Mouse (Mus musculus) embryonic facial prominence, embryonic 13.5 days (tissue): ENCODE measurements around the gene Pkmyt1. TPM values are rescaled to one million over a fixed set of nuclear protein-coding genes. Genes with fewer than 3 reads are reported as not detected.
A peak's percentile ranks its signal among the peaks of the same experiment; 100 is the strongest.

Source experiments
- ATAC-seq: fragments of 200-750 bp; cut with Nextera tagmentation; 2 replicates; pipeline ENCODE4 v1.8.0; 2017; ENCODE audit warnings: low read depth; ENCODE audit not compliant: insufficient number of reproducible peaks, insufficient read depth, low FRiP score, low TSS enrichment
- H3K27ac ChIP-seq: fragments of 300-500 bp; sonication (generic); 2 replicates; pipeline ENCODE4 v1.5.1; 2015; ENCODE audit warnings: moderate library complexity, mild to moderate bottlenecking, inconsistent platforms
- H3K27me3 ChIP-seq: fragments of 300-500 bp; sonication (generic); 2 replicates; pipeline ENCODE4 v1.6.1; 2015; ENCODE audit warnings: mild to moderate bottlenecking, inconsistent platforms
- H3K36me3 ChIP-seq: fragments of 300-500 bp; sonication (generic); 2 replicates; pipeline ENCODE4 v1.6.1; 2015; ENCODE audit warnings: mild to moderate bottlenecking, inconsistent platforms
- H3K4me1 ChIP-seq: fragments of 300-500 bp; sonication (generic); 2 replicates; pipeline ENCODE4 v1.6.1; 2015; ENCODE audit warnings: inconsistent platforms
- H3K4me2 ChIP-seq: fragments of 300-500 bp; sonication (generic); 2 replicates; pipeline ENCODE4 v1.6.1; 2015; ENCODE audit warnings: moderate library complexity, mild to moderate bottlenecking, inconsistent platforms
- H3K4me3 ChIP-seq: fragments of 300-500 bp; sonication (generic); 2 replicates; pipeline ENCODE4 v1.5.1; 2015; ENCODE audit warnings: mild to moderate bottlenecking, inconsistent platforms
- H3K9ac ChIP-seq: fragments of 300-500 bp; sonication (generic); 2 replicates; pipeline ENCODE4 v1.6.1; 2015; ENCODE audit warnings: mild to moderate bottlenecking, inconsistent platforms
- H3K9me3 ChIP-seq: fragments of 300-500 bp; sonication (generic); 2 replicates; pipeline ENCODE4 v1.6.1; 2016; ENCODE audit warnings: inconsistent platforms
- WGBS: fragments of 180-500 bp; shearing (Covaris S2); methylation state at CpG from one replicate; pipeline ENCODE4 v1.1.7; 2015; ENCODE audit warnings: mixed read lengths; 5-methylcytosine and 5-hydroxymethylcytosine counted together
- polyA plus RNA-seq: library from polyadenylated mRNA; unstranded; fragments of >200 nt; fragmentation: Nextera tagmentation; extraction: Ambion mirVana; gene quantifications from 2 replicates; pipeline ENCODE4 v1.2.1, GENCODE M21; 2015

Pkmyt1 gene
- polyA plus RNA-seq, result 49.3 and 56.2 TPM in 2 replicates

- ATAC-seq, result peak; percentile 91
- Histone ChIP-seq H3K27ac (peak within 1 kb of the TSS; percentile 73), H3K4me2 (peak within 1 kb of the TSS; percentile 77), H3K36me3 (no peaks in the 10 kb centered on the region), H3K9me3 (no peaks in the 10 kb centered on the region), H3K4me3 (peak within 1 kb of the TSS; percentile 86), H3K9ac (peak within 1 kb of the TSS; percentile 83), H3K27me3 (no peaks in the 10 kb centered on the region), H3K4me1 (peaks cover 13% of the 10 kb centered on the region; the same call in 1 of the 2 replicates)
- 2% methylated on average over 73 of the region's 73 CpGs for WGBS
Measured at GRCm38 (mm10) chr17:23725999-23726757, at the start of gene Pkmyt1. Gene Pkmyt1, plus strand, starts transcription at chr17:23726336.

- Histone ChIP-seq H3K9me3 (no peaks in the 10 kb centered on the region), H3K4me2 (peak overlapping the region; percentile 97), H3K36me3 (no peaks in the 10 kb centered on the region), H3K9ac (peak overlapping the region; percentile 73), H3K27ac (no peak overlapping the region), H3K4me3 (peak overlapping the region; percentile 58), H3K4me1 (peaks cover 40% of the 10 kb centered on the region), H3K27me3 (peaks cover 58% of the 10 kb centered on the region)
- 2% methylated on average over 33 of the region's 37 CpGs for WGBS
- ATAC-seq, result no peak
Measured at GRCm38 (mm10) chr17:23676473-23677031, 49.6 kb upstream of the Pkmyt1 start.

DNA sequence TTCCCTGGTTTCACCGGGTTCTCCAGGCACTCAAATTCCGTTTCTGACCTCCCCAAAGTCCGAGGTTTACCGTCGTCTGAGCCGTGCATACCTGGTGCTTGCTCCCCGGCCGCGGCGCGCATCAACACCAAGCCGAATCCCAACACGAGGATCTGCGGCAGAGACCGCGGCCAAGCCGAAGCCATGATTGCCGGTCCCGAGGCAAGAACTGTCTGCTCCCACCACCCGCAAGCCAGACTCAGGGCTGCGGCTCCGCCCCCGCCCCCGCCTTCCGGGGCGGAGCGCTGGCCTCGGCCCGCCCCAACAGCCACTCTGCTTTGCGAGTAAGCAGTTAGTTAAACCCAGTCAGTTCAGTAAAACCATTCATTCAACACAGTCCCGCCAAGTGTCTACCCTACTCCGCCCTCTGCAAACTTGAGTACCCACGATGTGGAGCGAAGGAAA, 48.9 kb upstream of the Pkmyt1 start, which contains the start of gene Tnfrsf12a:
Gene Tnfrsf12a, minus strand, starts transcription at position 233 of the 444 bp plus-strand sequence.
- Histone ChIP-seq H3K9me3 (no peaks in the 10 kb centered on the region), H3K27me3 (peaks cover 65% of the 10 kb centered on the region), H3K4me1 (peaks cover 40% of the 10 kb centered on the region), H3K4me3 (peak within 1 kb of the TSS; percentile 58), H3K27ac (no peak within 1 kb of the TSS; the same call in 1 of the 2 replicates), H3K36me3 (no peaks in the 10 kb centered on the region), H3K9ac (peak within 1 kb of the TSS; percentile 73), H3K4me2 (peak within 1 kb of the TSS; percentile 97)
- WGBS, result under 1% methylated on average over 34 of the region's 34 CpGs
- peak; percentile 50 for ATAC-seq

GRCm38 (mm10) chr17:23679127-23679835, 46.9 kb upstream of the Pkmyt1 start, which contains the start of gene Cldn6:
Gene Cldn6, plus strand, starts transcription at chr17:23679249.
- 0 out of 2 replicates have a peak within 1 kb of the TSS, but pooled peaks have one; percentile 49 for H3K9ac ChIP-seq
- H3K4me2 ChIP-seq, result peak within 1 kb of the TSS; percentile 51
- H3K9me3 ChIP-seq, result no peaks in the 10 kb centered on the region
- H3K4me1 ChIP-seq, result peaks cover 47% of the 10 kb centered on the region
- peaks cover 85% of the 10 kb centered on the region for H3K27me3 ChIP-seq
- 2% methylated on average over 38 of the region's 38 CpGs for WGBS
- ATAC-seq, result no peak
- peak within 1 kb of the TSS; percentile 5; the same call in 1 of the 2 replicates for H3K27ac ChIP-seq
- H3K36me3 ChIP-seq, result no peaks in the 10 kb centered on the region
- peak within 1 kb of the TSS; percentile 31 for H3K4me3 ChIP-seq

DNA sequence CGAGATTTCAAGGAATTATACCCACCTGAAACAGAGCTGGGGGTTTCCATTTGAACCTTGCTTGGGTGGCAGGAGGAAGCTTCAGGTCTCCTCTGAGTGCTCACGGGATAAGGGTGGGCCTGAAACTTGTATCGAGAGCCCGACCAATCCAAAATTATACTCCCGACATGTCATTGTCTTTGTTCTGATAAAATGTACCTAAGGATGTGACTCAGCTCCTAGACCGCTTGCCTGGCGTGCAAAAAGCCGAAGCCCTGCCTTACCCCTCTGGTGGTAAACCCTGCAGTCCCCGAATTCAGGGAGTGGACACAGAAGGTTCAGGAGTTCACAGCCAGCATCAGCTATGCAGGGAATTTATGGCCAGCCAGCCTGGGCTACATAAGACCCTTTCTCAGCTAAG, 45.8 kb upstream of the Pkmyt1 start:
- H3K4me3 ChIP-seq, result peak overlapping the region; percentile 31
- H3K9ac ChIP-seq, result 0 out of 2 replicates have a peak overlapping the region, but pooled peaks have one; percentile 49
- H3K9me3 ChIP-seq, result no peaks in the 10 kb centered on the region
- peak overlapping the region; percentile 51 for H3K4me2 ChIP-seq
- 65% methylated on average over 9 of the region's 9 CpGs for WGBS
- no peak for ATAC-seq
- H3K27ac ChIP-seq, result no peak overlapping the region
- peaks cover 39% of the 10 kb centered on the region for H3K4me1 ChIP-seq
- H3K27me3 ChIP-seq, result peaks cover 94% of the 10 kb centered on the region
- no peaks in the 10 kb centered on the region for H3K36me3 ChIP-seq

DNA sequence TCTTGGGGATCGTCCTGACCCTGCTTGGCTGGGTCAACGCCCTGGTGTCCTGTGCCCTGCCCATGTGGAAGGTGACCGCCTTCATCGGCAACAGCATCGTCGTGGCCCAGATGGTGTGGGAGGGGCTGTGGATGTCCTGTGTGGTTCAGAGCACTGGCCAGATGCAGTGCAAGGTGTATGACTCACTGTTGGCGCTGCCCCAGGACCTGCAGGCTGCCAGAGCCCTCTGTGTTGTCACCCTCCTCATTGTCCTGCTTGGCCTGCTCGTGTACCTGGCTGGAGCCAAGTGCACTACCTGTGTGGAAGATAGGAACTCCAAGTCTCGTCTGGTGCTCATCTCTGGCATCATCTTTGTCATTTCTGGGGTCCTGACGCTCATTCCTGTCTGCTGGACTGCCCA, 45.0 kb upstream of the Pkmyt1 start:
- Histone ChIP-seq H3K4me2 (peak overlapping the region; percentile 51), H3K36me3 (no peaks in the 10 kb centered on the region), H3K4me1 (peaks cover 32% of the 10 kb centered on the region), H3K4me3 (peak overlapping the region; percentile 31; the same call in 1 of the 2 replicates), H3K27me3 (peaks cover 87% of the 10 kb centered on the region), H3K9ac (no peak overlapping the region), H3K27ac (no peak overlapping the region), H3K9me3 (no peaks in the 10 kb centered on the region)
- WGBS, result 73% methylated on average over 10 of the region's 10 CpGs
- no peak for ATAC-seq

- Histone ChIP-seq H3K4me3 (peak overlapping the region; percentile 30; the same call in 1 of the 2 replicates), H3K27ac (no peak overlapping the region), H3K9ac (no peak overlapping the region), H3K9me3 (no peaks in the 10 kb centered on the region), H3K36me3 (no peaks in the 10 kb centered on the region), H3K4me1 (peaks cover 24% of the 10 kb centered on the region), H3K27me3 (peaks cover 78% of the 10 kb centered on the region), H3K4me2 (peak overlapping the region; percentile 47)
- no peak for ATAC-seq
- 59% methylated on average over 4 of the region's 4 CpGs for WGBS
Measured at GRCm38 (mm10) chr17:23682092-23682491, 44.0 kb upstream of the Pkmyt1 start.

- Histone ChIP-seq H3K4me1 (peaks cover 22% of the 10 kb centered on the region), H3K36me3 (no peaks in the 10 kb centered on the region), H3K4me2 (peak overlapping the region; percentile 47), H3K9ac (peak overlapping the region; percentile 46; the same call in 1 of the 2 replicates), H3K9me3 (no peaks in the 10 kb centered on the region), H3K27me3 (peaks cover 77% of the 10 kb centered on the region), H3K4me3 (peak overlapping the region; percentile 30), H3K27ac (no peak overlapping the region)
- 55% methylated on average over 3 of the region's 3 CpGs for WGBS
- ATAC-seq, result no peak
Measured at GRCm38 (mm10) chr17:23682530-23682929, 43.6 kb upstream of the Pkmyt1 start.

GRCm38 (mm10) chr17:23683226-23683625, 42.9 kb upstream of the Pkmyt1 start:
- peak overlapping the region; percentile 30 for H3K4me3 ChIP-seq
- no peaks in the 10 kb centered on the region for H3K36me3 ChIP-seq
- WGBS, result 13% methylated on average over 15 of the region's 15 CpGs
- peaks cover 71% of the 10 kb centered on the region for H3K27me3 ChIP-seq
- peak overlapping the region; percentile 36 for H3K27ac ChIP-seq
- H3K4me1 ChIP-seq, result peaks cover 19% of the 10 kb centered on the region
- no peak for ATAC-seq
- no peaks in the 10 kb centered on the region for H3K9me3 ChIP-seq
- peak overlapping the region; percentile 46 for H3K9ac ChIP-seq
- H3K4me2 ChIP-seq, result peak overlapping the region; percentile 47

DNA sequence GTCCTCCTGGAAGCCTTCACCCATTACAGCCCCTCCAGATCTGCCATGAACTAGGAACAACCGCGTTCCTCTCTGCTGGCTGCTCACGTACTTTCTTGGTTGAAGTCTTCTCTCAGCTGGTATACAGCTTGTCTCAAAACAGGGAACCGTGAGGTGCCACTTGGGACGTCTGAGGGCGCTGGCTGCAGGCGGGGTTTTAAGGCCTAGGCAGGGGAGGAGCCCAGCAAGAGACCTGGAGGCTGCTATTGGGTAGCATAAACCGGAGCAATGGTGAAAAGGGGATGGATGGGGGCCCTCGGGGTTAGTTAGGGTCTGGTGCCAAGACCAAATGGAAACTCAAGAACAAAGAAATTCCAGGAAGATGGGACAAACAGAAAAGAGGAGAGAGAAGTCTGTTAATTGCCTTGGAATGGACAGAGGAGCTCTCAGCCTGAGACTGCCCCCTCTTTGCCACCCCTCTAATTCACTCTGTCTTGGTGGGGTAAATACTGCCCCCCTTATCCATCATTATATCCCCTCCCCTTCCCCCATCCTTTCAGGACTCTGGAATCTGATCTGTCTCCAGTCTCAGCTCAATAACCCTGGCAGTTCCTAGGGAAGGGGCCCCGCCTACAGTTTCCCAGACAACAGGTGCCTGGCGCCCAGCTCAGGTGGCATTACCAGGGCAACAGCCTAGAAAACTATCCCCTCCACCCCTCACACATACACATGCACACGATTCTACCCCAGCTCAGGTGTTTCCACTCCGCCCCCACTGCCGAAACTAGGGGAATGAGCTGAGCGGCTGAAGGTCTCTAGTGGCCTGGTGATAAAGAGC, 42.1 kb upstream of the Pkmyt1 start, which contains the start of gene Cldn9:
Gene Cldn9, minus strand, starts transcription at position 171 of the 817 bp plus-strand sequence.
- H3K27me3 ChIP-seq, result peaks cover 62% of the 10 kb centered on the region
- WGBS, result 8% methylated on average over 15 of the region's 15 CpGs
- peak; percentile 87 for ATAC-seq
- H3K9ac ChIP-seq, result peak within 1 kb of the TSS; percentile 46
- H3K36me3 ChIP-seq, result no peaks in the 10 kb centered on the region
- peak within 1 kb of the TSS; percentile 47 for H3K4me2 ChIP-seq
- H3K4me3 ChIP-seq, result peak within 1 kb of the TSS; percentile 30
- H3K4me1 ChIP-seq, result peaks cover 19% of the 10 kb centered on the region
- H3K27ac ChIP-seq, result peak within 1 kb of the TSS; percentile 44
- no peaks in the 10 kb centered on the region for H3K9me3 ChIP-seq
